Mouse (Mus musculus): ENCODE measurements at regions not wholly inside any gene's neighbourhood (a gene's known extent, or its start where the extent isn't known, plus 50 kb on each side); places are given as distances from the start of the nearest gene placed in this dataset.
A peak's percentile ranks its signal among the peaks of the same experiment; 100 is the strongest.
"Not testable (repeated sequence)": the region's sequence is repeated elsewhere in the genome, so short reads cannot be mapped to it uniquely, and the experiment has no call there.

DNA sequence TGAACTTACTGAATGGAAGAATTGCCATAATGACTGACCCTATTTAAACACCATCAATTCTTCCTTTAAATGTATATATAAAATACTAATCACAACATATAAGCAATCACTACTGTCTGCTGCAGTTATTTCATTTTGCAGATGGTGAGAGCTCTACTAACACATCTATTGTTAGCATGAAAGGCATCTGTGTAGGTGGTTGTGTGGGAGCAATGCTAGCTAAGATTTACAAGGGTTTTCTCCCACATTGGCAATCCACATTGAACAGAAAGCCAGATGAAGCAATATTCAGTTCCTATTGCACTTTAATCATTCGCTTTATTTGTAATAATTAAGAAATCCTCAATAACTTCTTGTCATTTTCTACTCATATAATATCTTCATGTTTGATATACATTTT is 503.4 kb downstream of the Pet2 start:
- peak in 1 of 2 experiments; percentile 7 for DNase-seq (ENCODE audit: low spot score in 2 of 2)

DNA sequence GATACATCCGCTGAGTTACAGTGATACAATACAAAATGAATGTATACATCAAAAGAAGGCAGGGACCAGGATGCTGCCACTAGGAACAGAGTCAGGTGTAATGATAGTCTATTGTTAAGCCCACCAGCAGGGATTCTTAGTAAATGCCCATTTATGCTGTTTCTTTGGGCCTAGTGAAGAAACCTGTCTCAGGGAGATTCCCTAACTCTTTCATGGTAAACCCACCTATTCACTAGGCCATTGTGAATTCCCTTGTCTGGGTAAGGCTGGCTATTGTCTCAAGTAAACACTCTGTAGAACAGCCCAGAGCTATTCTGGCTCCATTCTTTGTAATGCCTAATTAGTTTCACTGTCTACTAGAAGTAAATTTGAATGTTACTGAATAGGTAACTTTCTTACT is 536.2 kb downstream of the Pet2 start:
- not testable (repeated sequence) for DNase-seq (ENCODE audit: low spot score in 2 of 2)
